Mouse (Mus musculus) midbrain, embryonic 12.5 days (tissue): Measurements from ENCODE around the gene Enox1. TPM values are rescaled to one million over a fixed set of nuclear protein-coding genes. Genes with fewer than 3 reads are reported as not detected.
A peak's percentile ranks its signal among the peaks of the same experiment; 100 is the strongest.
"Not testable (repeated sequence)": the region's sequence is repeated elsewhere in the genome, so short reads cannot be mapped to it uniquely, and the experiment has no call there.

Experiments
- ATAC-seq: fragments of 200-750 bp; cut with Nextera tagmentation; 2 replicates; pipeline ENCODE4 v1.8.0; 2017; ENCODE audit warnings: low read depth, moderate TSS enrichment, moderate library complexity; ENCODE audit not compliant: low FRiP score
- H3K27ac ChIP-seq: fragments of 300-500 bp; sonication (generic); replicated peaks from 2 replicates; pipeline ENCODE4 v1.5.1; 2016; ENCODE audit warnings: mild to moderate bottlenecking
- H3K27me3 ChIP-seq: fragments of 300-500 bp; sonication (generic); 2 replicates; pipeline ENCODE4 v1.6.1; 2016; ENCODE audit warnings: mild to moderate bottlenecking
- H3K36me3 ChIP-seq: fragments of 300-500 bp; sonication (generic); 2 replicates; pipeline ENCODE4 v1.6.1; 2016
- H3K4me1 ChIP-seq: fragments of 300-500 bp; sonication (generic); 2 replicates; pipeline ENCODE4 v1.6.1; 2016
- H3K4me2 ChIP-seq: fragments of 300-500 bp; sonication (generic); replicated peaks from 2 replicates; pipeline ENCODE4 v1.6.1; 2016; ENCODE audit warnings: mild to moderate bottlenecking, moderate library complexity
- H3K4me3 ChIP-seq: fragments of 300-500 bp; sonication (generic); 2 replicates; pipeline ENCODE4 v1.5.1; 2016; ENCODE audit warnings: mild to moderate bottlenecking
- H3K9ac ChIP-seq: fragments of 300-500 bp; sonication (generic); replicated peaks from 2 replicates; pipeline ENCODE4 v1.6.1; 2016; ENCODE audit warnings: mild to moderate bottlenecking, moderate library complexity
- H3K9me3 ChIP-seq: fragments of 300-500 bp; sonication (generic); 2 replicates; pipeline ENCODE4 v1.6.1; 2016; ENCODE audit warnings: mild to moderate bottlenecking
- WGBS: fragments of 180-500 bp; shearing (Covaris S2); methylation state at CpG from one replicate; pipeline ENCODE4 v1.1.7; 2016; 5-methylcytosine and 5-hydroxymethylcytosine counted together
- polyA plus RNA-seq: library from polyadenylated mRNA; unstranded; fragments of >200 nt; fragmentation: Nextera tagmentation; extraction: Ambion mirVana; gene quantifications from 2 replicates; pipeline ENCODE4 v1.2.1, GENCODE M21; 2016

The Enox1 gene
- polyA plus RNA-seq, 1 experiment from 2014 or later = 35.1 TPM

- H3K27me3 ChIP-seq = no peaks in the 10 kb centered on the region
- ATAC-seq = no peak
- no peak overlapping the region for H3K4me2 ChIP-seq
- no peak overlapping the region for H3K27ac ChIP-seq
- H3K9ac ChIP-seq = no peak overlapping the region
- 73% methylated on average over 5 of the region's 5 CpGs for WGBS
- no peaks in the 10 kb centered on the region for H3K36me3 ChIP-seq
- H3K4me3 ChIP-seq = no peak overlapping the region
- no peaks in the 10 kb centered on the region; the same call in 1 of the 2 replicates for H3K4me1 ChIP-seq
- H3K9me3 ChIP-seq = no peaks in the 10 kb centered on the region
Measured at GRCm38 (mm10) chr14:77533638-77534037, 377.1 kb downstream of the Enox1 start.

- H3K27me3 ChIP-seq = no peaks in the 10 kb centered on the region
- no peak overlapping the region for H3K4me2 ChIP-seq
- WGBS = 83% methylated on average over 7 of the region's 7 CpGs
- H3K9ac ChIP-seq = no peak overlapping the region
- no peak overlapping the region for H3K4me3 ChIP-seq
- H3K4me1 ChIP-seq = no peaks in the 10 kb centered on the region; the same call in 1 of the 2 replicates
- no peaks in the 10 kb centered on the region for H3K9me3 ChIP-seq
- H3K27ac ChIP-seq = no peak overlapping the region
- ATAC-seq = no peak
- H3K36me3 ChIP-seq = no peaks in the 10 kb centered on the region
Measured at GRCm38 (mm10) chr14:77534120-77534519, 377.6 kb downstream of the Enox1 start.

- no peak overlapping the region for H3K27ac ChIP-seq
- no peaks in the 10 kb centered on the region for H3K9me3 ChIP-seq
- ATAC-seq = no peak
- no peak overlapping the region for H3K9ac ChIP-seq
- WGBS = 89% methylated on average over 2 of the region's 2 CpGs
- H3K4me1 ChIP-seq = no peaks in the 10 kb centered on the region
- no peaks in the 10 kb centered on the region for H3K36me3 ChIP-seq
- H3K4me2 ChIP-seq = no peak overlapping the region
- H3K27me3 ChIP-seq = no peaks in the 10 kb centered on the region
- H3K4me3 ChIP-seq = no peak overlapping the region
Measured at GRCm38 (mm10) chr14:77536592-77536991, 380.0 kb downstream of the Enox1 start.

GRCm38 (mm10) chr14:77539563-77539962, 383.0 kb downstream of the Enox1 start:
- not testable (repeated sequence) for ATAC-seq, H3K27me3 ChIP-seq, H3K9ac ChIP-seq, H3K27ac ChIP-seq, H3K4me2 ChIP-seq, H3K36me3 ChIP-seq, H3K9me3 ChIP-seq, H3K4me1 ChIP-seq, H3K4me3 ChIP-seq
- 51% methylated on average over 21 of the region's 21 CpGs for WGBS

DNA sequence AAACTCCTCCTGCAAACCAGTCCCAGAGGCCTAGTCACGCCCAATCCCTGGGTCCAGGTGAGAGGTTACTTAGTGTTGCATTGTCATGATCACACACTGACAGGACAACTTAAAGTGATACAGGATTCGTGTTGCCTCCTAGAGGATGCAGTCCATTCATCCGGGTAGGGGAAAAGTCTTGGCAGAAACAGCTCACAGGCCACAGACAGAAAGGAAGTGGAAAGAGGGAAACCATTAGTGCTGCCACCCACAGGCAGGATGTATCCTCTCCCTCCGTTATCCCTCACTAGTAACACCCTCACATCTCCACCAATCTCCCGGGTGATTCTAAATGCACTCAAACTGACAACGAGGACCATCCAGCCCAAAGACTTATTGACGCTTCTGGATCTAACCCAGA, 385.4 kb downstream of the Enox1 start:
- H3K36me3 ChIP-seq = no peaks in the 10 kb centered on the region
- no peak overlapping the region for H3K4me2 ChIP-seq
- no peaks in the 10 kb centered on the region for H3K4me1 ChIP-seq
- no peak overlapping the region for H3K27ac ChIP-seq
- WGBS = 82% methylated on average over 7 of the region's 7 CpGs
- ATAC-seq = no peak
- H3K4me3 ChIP-seq = no peak overlapping the region
- no peak overlapping the region for H3K9ac ChIP-seq
- H3K9me3 ChIP-seq = no peaks in the 10 kb centered on the region
- H3K27me3 ChIP-seq = no peaks in the 10 kb centered on the region

GRCm38 (mm10) chr14:77546531-77547274, 390.1 kb downstream of the Enox1 start:
- no peaks in the 10 kb centered on the region for H3K9me3 ChIP-seq
- no peak overlapping the region for H3K9ac ChIP-seq
- H3K36me3 ChIP-seq = no peaks in the 10 kb centered on the region
- 92% methylated on average over 8 of the region's 8 CpGs for WGBS
- no peak overlapping the region for H3K4me2 ChIP-seq
- no peak overlapping the region for H3K27ac ChIP-seq
- no peaks in the 10 kb centered on the region for H3K27me3 ChIP-seq
- H3K4me1 ChIP-seq = no peaks in the 10 kb centered on the region
- H3K4me3 ChIP-seq = no peak overlapping the region
- ATAC-seq = no peak

GRCm38 (mm10) chr14:77547351-77547750, 390.8 kb downstream of the Enox1 start:
- Histone ChIP-seq H3K9ac (no peak overlapping the region), H3K4me1 (no peaks in the 10 kb centered on the region), H3K27me3 (no peaks in the 10 kb centered on the region), H3K36me3 (no peaks in the 10 kb centered on the region), H3K4me2 (no peak overlapping the region), H3K9me3 (no peaks in the 10 kb centered on the region), H3K27ac (no peak overlapping the region), H3K4me3 (no peak overlapping the region)
- WGBS = 88% methylated on average over 5 of the region's 5 CpGs
- ATAC-seq = no peak

DNA sequence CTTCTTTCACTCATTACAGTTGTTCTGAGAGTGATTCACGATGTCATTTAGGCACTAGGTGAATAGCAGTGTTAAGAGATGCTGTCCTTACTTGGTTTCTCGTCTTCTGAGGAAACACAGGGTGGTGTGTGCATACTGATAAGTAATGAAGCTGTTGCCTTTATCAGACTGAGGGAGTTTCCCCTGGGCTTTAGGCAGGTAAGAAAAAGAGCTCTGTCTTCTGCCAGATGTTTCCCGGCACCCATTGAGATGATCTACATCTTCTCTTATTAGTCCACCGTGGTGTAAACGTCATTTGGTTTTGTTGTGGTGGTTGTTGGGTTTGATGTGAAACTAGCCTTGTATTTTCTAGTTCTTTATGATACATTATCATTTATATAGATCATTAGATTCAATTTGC, 392.4 kb downstream of the Enox1 start:
- Histone ChIP-seq H3K4me1 (no peaks in the 10 kb centered on the region), H3K4me3 (no peak overlapping the region), H3K9me3 (no peaks in the 10 kb centered on the region), H3K27me3 (no peaks in the 10 kb centered on the region), H3K4me2 (no peak overlapping the region), H3K9ac (no peak overlapping the region), H3K36me3 (no peaks in the 10 kb centered on the region), H3K27ac (no peak overlapping the region)
- WGBS = 89% methylated on average over 5 of the region's 5 CpGs
- no peak for ATAC-seq

DNA sequence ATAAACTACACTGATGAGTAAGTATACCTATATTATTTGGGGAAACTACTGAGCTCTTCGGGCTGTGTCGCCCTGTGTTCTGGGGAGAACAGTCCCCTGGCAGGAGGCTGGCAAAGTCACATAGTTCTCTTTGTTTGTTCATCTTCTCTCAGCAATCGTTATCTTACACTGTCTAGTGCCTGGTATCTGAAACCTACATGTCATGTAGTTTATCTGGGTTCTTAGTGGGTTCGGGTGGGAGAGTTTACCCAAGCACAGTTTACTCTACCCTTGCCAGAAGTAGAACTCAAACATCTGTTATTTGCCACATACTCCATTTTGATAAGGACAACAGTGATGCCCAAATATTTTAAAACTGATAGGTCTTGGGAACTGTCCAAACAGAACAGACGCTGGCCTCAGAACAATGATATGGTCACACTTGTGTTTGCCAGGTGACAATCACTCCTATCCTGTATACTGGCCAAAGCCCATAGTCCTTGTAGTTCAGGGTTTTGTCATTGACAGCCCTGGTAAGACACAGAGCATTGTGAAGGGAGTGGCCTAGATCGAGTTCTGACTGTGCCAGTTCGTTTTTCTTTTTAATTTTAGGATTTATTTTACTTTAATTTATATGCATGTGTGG, 401.0 kb downstream of the Enox1 start:
- no peak for ATAC-seq
- Histone ChIP-seq H3K9me3 (no peaks in the 10 kb centered on the region), H3K27ac (no peak overlapping the region), H3K36me3 (no peaks in the 10 kb centered on the region), H3K27me3 (no peaks in the 10 kb centered on the region), H3K4me3 (no peak overlapping the region), H3K9ac (no peak overlapping the region), H3K4me1 (0 out of 2 replicates have a peak, but pooled peaks cover 4% of the 10 kb centered on the region), H3K4me2 (no peak overlapping the region)
- 89% methylated on average over 7 of the region's 7 CpGs for WGBS

DNA sequence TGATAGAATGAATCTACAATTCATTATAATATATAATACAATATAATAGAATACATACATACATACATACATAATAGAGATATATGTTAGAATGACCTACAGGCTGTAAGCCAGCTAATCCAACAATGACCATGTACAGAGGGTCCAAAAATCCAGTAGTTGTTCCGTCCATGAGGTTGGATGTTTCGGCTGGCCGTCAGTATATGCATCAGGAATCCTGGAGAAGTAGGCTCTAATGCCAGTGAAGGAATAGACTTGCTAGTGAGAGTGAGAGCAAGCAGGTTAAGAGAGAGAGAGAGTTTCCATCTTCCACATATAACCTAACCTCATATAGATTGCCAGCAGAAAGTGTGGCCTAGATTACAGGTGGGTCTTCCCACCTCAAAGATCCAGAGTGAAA, 402.3 kb downstream of the Enox1 start:
- 0 out of 2 replicates have a peak, but pooled peaks cover 4% of the 10 kb centered on the region for H3K4me1 ChIP-seq
- 94% methylated on average over 3 of the region's 3 CpGs for WGBS
- H3K27me3 ChIP-seq = no peaks in the 10 kb centered on the region
- H3K4me3 ChIP-seq = no peak overlapping the region
- H3K9ac ChIP-seq = no peak overlapping the region
- H3K27ac ChIP-seq = no peak overlapping the region
- H3K4me2 ChIP-seq = no peak overlapping the region
- no peaks in the 10 kb centered on the region for H3K36me3 ChIP-seq
- ATAC-seq = no peak
- no peaks in the 10 kb centered on the region for H3K9me3 ChIP-seq

DNA sequence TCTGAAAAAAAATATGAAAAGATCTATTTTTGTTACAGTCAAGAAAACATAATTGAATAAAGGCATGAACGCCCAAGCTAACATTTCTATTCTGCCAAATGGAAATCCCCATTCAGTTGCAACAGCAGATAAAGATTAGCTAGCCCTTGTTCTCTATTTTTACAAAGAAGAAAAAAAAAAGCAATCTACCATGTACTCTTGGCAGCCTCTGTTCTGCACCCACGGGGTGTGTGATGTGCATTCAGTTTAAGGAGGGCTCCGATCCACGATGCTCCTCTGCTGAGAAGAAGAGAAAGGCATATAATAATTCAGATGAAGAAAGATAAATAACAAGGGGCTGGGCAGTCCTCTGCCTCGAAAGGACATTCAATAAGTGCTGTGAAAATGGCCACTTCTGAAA, 403.2 kb downstream of the Enox1 start:
- no peak for ATAC-seq
- no peaks in the 10 kb centered on the region for H3K9me3 ChIP-seq
- no peak overlapping the region for H3K4me3 ChIP-seq
- H3K9ac ChIP-seq = no peak overlapping the region
- H3K27me3 ChIP-seq = no peaks in the 10 kb centered on the region
- no peak overlapping the region for H3K4me2 ChIP-seq
- 0 out of 2 replicates have a peak, but pooled peaks cover 4% of the 10 kb centered on the region for H3K4me1 ChIP-seq
- H3K36me3 ChIP-seq = no peaks in the 10 kb centered on the region
- peak overlapping the region; percentile 15; the same call in 1 of the 2 replicates for H3K27ac ChIP-seq
- WGBS = 62% methylated on average over 5 of the region's 5 CpGs

DNA sequence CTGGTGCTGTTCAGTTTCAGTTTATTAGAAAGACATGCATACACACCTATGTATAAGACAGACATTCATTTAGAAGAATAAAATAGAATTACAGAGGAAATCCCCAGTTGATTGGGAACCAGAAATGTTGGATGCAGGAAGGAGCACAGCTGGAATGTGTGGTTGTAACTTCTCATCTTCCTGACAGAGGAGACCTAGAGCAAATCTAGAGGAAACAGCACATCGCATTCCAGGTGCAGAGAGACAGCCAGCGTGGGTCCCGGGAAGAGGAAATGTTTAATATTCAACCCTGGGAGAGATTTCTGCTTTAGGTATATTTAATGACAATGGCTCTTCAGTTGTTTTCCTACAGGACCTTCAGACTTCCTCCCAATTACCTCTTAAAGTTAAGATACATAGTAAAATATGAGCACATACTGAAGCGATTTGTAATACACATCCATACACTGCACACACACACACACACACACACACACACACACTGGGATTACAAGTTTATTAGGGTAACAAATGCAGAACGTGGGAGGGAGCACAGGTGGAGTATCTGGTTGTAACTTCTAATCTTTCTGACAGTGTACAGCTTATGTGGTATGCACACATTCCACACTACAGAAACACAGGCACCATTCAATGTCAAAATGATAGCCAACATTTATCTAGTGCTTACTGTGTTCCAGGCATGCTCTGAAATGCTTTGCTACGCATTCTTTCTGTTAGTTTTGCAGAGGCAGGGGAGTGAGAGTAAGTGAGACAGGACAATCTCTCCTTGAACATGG, 405.4 kb downstream of the Enox1 start:
- Histone ChIP-seq H3K4me2 (no peak overlapping the region), H3K36me3 (no peaks in the 10 kb centered on the region), H3K4me1 (0 out of 2 replicates have a peak, but pooled peaks cover 4% of the 10 kb centered on the region), H3K27me3 (no peaks in the 10 kb centered on the region), H3K4me3 (no peak overlapping the region), H3K9me3 (no peaks in the 10 kb centered on the region), H3K9ac (no peak overlapping the region), H3K27ac (no peak overlapping the region)
- 90% methylated on average over 6 of the region's 6 CpGs for WGBS
- ATAC-seq = no peak
